Mouse (Mus musculus): ENCODE results near the gene Dnal1.
A peak's percentile ranks its signal among the peaks of the same experiment; 100 is the strongest.
"Not testable (repeated sequence)": the region's sequence is repeated elsewhere in the genome, so short reads cannot be mapped to it uniquely, and the experiment has no call there.

Dnal1 gene

DNA sequence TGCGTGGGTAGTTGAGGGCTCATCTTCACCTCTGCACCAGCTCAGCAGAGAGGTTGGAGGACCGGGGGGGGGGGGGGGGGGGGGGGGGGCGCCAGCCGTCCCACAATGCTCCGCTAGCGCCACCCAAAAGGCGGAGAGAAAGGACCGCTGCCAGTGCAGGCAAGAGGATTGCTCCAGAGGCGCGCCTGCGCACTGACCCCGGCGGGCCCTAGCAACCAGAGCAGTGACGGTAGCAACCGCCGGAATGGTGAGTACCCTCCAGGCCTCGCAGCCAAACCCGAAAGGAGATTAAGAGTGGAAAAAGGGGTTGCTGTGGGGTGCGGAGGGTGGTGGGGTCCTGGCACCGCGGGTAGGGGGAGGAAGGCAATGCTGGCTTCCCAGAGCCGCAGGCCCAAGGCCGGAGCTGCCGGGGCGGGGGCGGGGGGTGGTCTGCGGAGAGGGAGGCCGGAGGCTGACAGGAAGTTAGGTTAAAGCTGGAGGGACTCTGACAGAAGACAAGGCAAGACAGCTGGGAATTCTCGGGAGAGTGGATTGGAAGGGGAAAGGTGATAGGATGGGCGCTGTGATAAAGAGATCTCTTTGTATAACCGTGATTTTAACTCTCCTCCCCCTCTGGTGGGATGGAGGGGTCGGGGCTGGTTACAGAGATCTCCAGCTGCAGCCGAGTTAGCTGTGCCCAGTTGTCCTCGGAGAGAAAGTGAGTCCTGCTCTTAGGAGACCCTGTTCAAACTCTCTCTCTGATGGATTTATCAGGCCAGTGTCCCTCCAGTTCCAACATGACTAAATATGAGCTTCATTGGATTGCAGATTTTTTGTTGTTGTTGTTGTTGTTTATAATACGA is at the start of gene Dnal1:
Dnal1 (plus strand) TSS at position 214 of the 842 bp plus-strand sequence.
- peak; percentile 95 for DNase-seq

DNA sequence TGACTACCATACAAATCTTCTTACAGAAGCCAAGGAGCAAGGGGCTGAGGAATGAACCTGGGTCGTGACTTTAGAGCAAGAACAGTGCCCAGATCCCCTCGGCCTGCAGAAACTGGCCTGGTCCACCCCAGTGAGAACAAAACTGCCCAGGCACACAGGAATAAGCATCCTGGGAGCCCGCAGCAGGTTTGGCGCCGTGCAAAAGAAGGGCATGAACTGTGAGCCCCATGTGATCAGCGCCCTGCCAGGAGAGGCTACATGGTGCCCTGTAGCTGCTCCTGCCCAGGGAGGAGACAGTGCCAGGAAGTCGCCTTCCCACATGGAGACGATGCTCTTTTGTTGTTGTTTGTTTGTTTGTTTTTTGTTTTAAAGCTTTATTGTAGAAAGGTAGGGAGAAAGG is 49.5 kb upstream of the Dnal1 start:
- DNase-seq = no peak

DNA sequence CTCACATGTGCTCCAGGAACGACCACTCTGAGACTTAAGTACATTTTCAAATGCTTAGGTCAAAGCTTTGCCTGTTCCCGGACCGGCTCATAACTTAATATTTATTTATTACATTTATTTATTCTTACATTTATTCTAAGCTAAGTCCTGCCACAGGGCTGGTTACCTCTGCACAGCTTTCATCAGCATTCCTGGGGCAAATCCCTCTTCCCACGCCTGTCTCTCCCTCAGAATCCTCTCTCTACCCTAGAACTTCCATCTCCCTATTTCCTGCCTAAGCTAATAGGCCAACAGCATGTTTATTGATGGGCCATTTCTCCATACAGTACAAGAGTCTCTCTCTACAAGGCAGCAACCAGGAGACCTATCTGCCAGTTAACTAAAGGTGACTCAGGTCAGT is 46.4 kb upstream of the Dnal1 start:
- DNase-seq = no peak

DNA sequence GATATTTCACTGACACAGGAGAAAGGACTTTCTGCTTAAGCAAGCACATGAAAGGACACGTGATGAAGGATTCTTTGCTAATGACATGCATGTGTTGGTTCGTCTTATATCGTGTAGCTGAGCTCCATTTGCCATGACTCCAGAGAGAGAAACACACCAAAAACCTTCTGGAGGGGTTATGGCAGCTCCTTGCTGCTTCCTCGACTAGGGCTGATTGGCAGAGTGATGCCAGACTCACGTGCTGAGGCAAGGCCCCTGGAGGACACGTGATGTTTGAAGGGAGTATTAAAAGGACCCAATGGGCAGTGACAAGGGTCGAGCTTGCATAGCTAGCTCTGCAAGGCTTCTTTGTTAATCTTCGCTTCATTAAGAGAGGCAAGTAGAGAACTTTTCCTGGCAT is 45.9 kb upstream of the Dnal1 start:
- DNase-seq = no peak

DNA sequence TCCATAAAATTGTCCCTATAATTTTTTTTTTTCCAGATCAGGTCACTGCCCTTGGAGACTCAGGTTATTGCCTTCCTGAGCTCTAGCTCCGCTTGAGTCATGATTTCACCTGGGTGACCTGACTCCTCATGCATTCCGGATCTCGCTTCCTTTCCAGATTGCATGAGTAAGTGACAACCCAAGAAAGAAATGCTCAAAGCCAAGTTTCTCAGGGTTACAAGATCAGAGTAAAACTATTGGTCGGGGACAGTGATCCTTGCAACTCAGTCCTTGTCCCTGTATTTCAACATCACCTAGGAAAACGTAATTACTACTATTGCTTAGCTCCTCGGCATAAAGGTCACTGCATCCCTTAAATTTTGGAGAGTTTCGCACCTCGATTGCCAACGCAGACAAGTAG is 45.2 kb upstream of the Dnal1 start, which contains the start of gene Acot5:
Acot5 (plus strand) TSS at position 340 of the 400 bp plus-strand sequence.
- no peak for DNase-seq

DNA sequence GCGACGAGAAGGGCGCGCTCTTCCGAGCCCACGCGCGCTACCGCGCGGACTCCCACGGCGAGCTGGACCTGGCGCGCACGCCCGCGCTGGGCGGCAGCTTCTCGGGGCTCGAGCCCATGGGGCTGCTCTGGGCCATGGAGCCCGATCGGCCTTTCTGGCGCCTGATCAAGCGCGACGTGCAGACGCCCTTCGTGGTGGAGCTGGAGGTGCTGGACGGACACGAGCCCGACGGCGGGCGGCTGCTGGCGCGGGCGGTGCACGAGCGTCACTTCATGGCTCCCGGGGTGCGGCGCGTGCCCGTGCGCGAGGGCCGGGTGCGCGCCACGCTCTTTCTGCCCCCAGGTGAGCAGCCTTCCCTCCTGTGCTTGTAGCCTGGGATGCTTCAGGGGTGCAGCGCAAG is 44.6 kb upstream of the Dnal1 start:
- DNase-seq = peak; percentile 43

DNA sequence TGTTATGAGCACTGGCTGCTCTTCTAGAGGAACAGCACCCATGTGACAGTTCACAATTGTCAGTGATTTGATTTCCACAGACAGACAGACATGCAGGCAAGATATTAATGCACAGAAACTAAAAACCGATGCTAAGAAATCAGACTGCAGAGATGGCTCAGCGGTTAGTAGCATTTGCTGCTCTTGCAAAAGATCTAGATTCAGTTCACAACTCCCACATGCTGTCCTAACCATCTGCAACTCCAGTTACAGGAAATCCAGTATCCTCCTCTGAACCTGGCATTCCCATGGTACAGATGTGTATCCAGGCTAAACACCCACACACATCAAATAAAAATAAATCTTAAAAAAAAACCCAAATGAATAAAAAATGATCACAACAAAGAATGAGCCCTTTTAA is 42.5 kb upstream of the Dnal1 start:
- DNase-seq = no peak

DNA sequence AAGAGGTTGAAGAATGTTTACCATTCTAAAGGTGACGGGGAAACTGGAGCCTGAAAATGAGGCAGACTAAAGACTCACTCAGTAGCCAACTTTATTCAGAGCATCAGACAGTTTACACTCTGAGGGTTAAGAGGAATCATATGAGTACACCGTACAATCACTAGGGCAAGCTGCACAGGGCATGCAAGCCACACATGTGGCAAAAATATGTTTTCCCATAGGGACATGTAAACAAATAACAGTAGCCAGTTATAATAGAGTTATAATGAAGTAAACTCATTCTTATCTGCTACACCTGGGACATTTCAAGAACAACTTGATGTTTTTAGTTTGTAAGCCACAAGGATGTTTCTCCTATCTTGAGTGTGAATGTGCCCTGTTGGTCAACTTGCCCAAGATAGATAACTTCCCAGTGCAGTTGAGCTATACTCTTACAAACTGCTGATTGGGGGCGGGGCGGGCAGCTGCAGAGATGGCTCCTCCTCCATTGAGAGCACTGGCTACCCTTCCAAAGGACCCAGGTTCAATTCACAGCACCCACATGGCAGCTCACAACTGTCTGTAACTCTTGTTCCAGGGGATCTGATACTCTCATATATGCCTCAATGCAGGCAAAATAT is 36.7 kb upstream of the Dnal1 start:
- DNase-seq = no peak

DNA sequence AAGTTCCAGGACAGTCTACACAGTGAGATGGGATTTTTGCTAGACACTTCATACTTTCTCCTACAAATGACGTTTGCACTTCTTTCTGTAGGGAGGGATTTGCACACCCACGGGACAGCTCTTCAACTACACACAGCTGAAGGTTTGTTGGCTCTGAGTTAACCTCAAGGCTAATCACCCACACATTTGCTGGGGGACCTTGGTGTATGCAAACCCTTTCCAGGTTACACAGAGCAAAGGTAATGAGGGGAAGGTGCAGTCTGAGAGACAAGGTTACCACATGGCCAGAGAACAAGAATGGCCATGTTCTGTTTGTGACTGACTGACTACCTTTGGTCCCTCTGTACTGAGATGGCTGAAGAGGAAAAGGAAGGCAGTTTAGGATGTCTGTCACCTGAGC is 30.3 kb upstream of the Dnal1 start:
- no peak for DNase-seq

DNA sequence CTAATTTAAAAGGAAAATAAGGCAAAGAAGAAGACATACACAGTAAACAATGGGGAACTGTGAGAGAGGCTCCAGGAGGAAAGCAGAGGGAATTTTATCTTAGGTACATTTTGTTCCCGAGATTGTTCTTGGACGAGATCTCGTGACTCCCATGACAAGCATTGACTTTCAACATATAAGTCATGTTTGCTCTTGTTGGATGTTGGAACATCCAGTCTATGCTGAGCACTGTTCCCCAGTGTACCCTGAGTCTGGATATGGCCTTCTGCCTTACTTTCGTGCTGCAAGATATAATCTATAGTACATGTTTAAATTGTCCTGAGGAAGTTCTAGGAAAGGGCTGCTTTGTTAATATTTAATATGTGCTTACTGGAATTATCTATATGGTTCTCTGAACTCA is 29.6 kb upstream of the Dnal1 start:
- no peak for DNase-seq

DNA sequence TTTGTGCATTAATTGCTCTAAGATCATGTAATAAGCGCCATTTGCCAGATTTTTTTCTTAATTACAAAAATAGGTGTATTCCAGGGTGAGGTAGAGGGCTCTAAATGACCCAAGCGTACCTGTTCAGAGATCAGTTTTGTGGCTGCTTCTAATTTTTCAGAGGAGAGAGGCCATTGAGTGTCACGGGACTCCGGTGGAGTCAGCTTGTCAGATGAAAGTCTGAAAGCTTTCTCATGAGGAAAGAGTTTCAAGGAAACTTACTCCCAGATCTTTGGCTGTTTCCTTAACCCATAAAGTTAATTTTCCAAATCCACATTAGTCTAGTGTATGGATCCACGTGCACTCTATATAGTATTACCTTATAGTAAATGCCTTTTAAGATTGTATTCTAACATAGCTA is 19.5 kb upstream of the Dnal1 start:
- not testable (repeated sequence) for DNase-seq

DNA sequence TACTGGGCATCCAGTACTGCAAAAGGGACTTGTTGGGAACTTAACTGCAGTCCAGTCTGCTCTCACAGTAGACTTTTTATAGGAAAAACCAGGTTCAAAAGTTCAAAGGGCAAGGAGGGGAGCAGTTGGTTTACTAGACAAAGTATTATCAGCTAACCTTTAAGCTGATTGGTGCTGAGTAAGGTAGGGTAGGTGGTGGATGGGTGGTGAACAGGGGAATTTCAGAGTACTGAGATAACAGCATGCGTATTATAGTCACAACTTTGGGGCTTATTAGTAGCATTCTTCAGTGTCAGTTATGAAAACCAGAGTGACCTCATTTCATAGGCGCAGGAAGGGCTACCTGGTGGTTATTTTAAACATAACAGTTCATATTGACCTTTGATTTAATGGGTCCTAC is 14.6 kb upstream of the Dnal1 start:
- DNase-seq = no peak

DNA sequence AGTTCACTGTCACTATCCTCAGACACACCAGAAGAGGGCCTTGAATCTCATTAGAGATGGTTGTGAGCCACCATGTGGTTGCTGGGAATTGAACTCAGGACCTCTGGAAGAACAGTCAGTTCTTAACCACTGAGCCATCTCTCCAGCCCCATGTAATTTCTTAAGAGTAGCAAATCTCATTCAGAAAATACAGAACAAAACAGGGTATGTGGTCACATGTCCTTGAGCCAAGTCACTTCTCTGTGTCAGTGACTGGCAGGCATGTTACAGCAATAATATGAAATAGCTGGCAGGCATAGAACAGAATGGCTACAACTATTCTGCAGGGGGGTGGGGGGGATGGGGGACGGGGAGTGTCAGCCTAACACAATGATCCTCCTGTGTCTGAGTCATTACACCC is 14.1 kb upstream of the Dnal1 start:
- no peak for DNase-seq

DNA sequence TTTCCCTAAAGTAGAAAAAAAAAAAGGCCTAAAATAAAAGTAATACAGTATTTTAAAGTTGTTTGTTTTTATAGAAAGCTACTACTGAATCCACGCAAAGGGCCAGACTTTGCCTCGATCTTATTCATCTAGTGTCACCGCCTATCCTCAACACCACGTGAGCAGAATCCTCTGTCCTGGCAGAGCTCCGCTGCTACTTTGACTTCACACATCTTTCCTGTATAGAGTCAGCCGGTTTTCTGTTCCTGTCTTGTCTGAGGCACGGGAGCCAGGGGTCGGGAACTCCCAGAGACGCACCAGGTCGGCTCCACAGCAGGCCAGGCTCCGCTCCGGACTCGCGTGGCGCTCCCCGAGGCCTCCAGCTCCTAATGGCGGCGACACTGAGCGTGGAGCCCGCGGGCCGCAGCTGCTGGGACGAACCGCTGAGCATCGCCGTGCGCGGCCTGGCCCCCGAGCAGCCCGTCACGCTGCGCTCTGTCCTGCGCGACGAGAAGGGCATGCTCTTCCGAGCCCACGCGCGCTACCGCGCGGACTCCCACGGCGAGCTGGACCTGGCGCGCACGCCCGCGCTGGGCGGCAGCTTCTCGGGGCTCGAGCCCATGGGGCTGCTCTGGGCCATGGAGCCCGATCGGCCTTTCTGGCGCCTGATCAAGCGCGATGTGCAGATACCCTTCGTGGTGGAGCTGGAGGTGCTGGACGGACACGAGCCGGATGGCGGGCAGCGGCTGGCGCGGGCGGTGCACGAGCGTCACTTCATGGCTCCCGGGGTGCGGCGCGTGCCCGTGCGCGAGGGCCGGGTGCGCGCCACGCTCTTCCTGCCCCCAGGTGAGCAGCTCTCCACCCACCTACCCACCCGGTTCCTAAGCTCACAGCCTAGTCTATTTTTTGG is 13.3 kb upstream of the Dnal1 start, which contains the start of gene Acot6:
Acot6 (plus strand) TSS at position 51 of the 889 bp plus-strand sequence.
- DNase-seq = peak; percentile 48

DNA sequence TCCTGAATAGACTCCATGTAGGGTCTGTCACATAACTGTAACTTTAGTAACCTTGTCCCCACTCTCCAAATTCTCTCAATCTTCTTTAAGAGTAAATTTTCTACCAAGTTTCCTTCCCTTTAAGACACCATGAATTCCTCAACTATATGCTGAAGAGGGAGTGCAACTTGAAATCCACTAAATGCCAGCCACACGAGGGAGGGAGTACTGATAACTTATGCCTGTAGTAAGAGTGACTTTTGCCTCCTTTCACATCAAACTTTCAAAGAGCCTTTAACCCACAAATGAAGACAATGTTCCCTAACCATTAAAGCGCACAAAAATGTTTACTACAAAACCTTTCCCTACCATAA is 12.7 kb upstream of the Dnal1 start:
- no peak for DNase-seq

DNA sequence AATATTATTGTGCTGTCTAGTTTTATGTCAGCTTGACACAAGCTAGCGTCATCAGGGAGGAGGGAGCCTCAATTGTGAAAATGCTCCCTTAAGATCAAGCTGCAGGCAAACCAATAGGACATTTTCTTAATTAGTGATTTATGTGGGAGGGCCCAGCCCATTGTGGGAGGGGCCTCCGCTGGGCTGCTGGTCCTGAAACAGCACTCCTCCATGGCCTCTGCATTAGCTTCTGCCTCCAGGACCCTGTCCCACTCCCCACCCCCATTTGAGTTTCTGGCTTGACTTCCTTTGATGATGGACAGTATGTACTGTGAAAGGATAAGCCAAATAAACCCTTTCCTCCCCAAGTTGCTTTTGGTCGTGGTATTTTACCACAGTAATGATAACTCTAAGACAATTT is 7.2 kb upstream of the Dnal1 start:
- no peak for DNase-seq

DNA sequence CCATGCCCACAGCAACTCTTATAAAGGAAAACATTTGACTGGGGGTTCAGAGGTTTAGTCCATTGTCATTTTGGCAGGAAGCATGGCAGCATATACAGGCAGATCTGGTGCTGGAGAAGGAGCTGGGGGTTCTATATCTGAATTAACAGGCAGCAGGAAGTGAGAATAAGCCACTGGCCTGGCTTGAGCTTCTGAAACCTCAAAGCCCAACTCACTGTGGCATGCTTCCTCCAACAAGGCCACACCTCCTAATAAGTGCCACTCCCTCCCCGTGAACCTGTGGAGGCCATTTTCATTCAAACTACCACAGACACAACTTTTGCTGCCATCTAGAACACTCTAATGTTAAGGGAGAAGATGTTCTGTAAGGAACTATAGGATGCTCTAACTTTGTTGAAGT is 6.5 kb upstream of the Dnal1 start:
- no peak for DNase-seq

DNA sequence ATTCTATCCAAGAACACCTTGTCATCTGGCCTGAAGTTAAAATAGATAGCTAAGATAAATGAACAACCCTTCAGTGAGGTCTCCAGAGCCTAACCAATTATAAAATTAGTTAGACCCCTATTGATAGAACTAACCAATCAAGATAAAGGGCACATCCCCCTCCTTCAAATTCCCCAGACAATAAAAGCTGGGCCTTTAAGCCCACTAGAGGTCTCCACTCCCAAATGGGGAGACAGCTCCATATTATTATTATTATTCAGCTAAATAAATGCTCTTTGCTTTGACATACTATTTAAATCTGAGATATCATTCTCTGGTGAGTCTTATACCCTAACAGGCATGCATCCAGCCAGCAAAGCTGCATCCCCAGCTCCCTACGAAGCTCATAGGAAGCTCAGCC is 4.2 kb upstream of the Dnal1 start:
- no peak for DNase-seq

DNA sequence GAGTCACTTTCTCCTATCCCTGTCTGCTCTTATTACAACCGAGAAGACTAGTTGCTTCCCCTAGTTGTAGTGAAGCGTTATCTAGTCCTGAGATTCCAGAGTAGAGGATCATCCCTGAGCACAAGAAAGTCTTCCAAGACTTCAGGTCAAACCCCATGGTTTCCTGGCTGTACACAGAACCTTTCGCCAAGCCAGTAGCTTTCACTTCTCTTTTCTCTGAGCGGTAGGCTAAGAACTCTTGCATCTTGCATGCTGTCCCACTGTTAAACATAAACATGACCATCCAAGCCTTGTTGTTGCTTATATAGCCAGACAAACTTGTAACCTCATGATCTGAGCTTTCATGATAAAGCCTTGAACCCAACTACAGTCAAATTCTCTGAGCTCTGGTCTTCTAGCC is 3.4 kb upstream of the Dnal1 start:
- DNase-seq = no peak

DNA sequence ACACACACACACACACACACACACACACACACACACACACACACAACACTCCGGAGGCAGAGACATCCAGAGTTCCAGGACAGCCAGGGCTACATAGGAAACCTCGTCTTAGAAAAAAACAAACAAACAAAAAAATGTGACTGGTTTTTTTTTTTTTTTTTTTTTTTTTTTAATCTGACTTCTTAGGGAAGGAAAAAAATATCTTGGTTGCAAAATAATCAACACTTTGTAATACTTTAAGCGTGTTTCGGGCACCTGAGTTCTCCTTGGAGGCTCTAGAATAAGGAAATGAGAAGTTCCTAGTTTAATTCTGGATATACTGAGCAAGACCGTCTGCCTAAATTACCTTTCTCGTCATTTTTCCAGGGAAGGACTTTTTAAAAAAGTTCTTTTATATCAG is 490 bp upstream of the Dnal1 start:
- DNase-seq = no peak

DNA sequence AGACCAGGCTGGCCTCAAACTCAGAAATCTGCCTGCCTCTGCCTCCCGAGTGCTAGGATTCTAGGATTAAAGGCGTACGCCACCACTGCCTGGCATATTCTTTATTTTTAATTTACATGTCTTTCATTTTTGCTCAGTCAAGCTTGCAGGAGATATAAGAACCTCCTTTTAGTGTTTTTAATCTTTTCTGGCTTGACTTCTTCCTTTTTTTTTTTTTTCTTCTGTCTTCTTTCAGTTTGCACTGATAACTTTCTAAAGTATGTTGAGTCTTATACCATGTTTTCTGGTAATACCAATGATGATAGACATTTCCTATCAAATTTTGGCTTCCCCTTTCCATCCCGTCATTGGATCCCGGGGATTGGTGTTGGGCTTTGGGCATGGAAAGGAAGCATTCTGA is 5.4 kb downstream of the Dnal1 start:
- no peak for DNase-seq

DNA sequence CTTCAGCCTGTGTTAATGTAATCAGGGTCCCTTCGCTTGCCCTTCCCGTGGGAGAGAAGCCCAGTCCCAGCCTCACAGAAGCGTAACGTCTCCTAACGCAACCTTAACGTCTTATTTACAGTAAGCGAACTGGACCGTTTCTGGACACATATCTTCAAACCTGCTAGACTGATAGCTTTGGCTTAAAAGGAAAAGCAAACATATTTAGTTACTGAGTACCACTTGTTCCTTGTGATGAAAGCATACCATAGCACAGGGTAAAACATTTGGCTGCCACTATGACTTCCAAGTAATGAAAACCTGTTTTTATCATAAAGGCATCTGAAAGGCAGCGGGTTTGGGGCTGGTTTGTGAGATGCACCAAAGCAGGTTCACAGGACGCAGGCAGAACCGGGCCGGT is 11.7 kb downstream of the Dnal1 start:
- DNase-seq = no peak

DNA sequence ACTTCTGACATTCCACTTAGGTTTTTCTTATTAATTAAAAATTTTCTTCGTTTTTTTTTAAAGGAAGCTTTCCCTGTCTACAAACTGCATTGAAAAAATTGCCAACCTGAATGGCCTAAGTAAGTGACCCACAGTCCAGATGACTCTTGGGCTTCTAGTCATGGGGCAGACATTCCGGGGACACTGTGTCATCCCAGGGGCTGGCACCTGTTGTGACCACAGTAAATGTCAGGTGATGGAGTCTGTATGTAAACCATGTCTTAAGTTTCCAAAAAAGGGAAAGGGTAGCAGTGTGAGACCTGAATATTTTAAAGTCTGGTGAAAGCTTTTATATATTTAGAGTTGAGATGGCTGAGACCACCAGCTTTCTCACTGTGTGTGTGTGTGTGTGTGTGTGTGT is 12.7 kb downstream of the Dnal1 start:
- DNase-seq = no peak

DNA sequence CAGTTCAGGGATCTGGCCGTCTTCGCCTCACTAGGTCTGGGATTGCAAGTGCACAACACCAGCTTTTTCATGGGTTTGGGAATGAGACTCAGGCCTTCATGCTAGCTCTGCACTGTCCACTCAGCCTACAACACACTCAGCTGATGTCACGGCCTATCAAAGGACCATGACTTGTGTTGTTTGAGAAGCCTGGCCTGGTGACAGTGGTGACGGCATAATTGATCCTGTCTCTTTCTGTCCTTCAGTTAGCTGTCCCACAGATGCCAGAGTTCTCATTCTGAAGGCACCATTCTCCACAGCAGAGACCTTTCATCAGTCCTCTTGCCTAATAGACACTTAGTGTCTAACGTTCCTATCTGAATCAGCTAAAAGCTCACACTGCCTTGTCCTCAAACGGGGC is 14.4 kb downstream of the Dnal1 start:
- DNase-seq = no peak
